In the genomic region with DNA sequence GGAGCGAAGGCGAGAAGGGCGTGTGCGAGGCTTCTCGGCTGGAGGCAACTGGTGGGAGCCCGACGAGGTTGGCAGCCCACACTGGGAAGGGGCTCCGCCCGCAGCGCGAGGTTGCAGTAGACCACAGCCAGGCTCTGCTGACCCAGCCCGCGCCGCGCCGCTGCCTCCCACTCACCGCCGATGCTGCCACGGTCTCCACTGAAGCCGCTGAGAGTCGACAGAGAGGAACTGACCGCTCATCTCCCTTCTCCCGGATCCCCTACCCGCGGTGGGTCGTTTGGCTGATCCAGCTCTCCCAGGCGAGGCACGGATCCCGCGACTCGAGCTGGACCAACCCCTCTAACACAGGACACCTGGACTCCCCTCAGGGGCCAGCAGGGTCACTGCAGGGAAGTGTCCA, we compare ENCODE assay signal across 8 mouse cellular contexts. TPM values are rescaled to one million over a fixed set of nuclear protein-coding genes. Genes with fewer than 3 reads are reported as not detected.
DNase-seq lines count a peak whose midpoint lies in the region; ATAC-seq lines count a peak whose summit lies in the region.

Gene 6430628N08Rik (plus strand): TSS at position 113 of the 400 bp plus-strand sequence.

- intact Hi-C loops in left cerebral cortex, postnatal 36 days (cut with DNase I), result no loop called here

- no peak within 1 kb of the TSS for H3K27ac ChIP-seq in liver, embryonic 11.5 days (ENCODE audit: low read depth, low read length)
- peak within 1 kb of the TSS; percentile 54; the same call in 1 of the 2 replicates for H3K27ac ChIP-seq in forebrain, embryonic 10.5 days
- H3K27ac ChIP-seq in limb, embryonic 13.5 days, result no peak within 1 kb of the TSS
- no peak within 1 kb of the TSS for H3K27ac ChIP-seq in neural tube, embryonic 15.5 days (replicated peaks)

- H3K27me3 ChIP-seq in liver, embryonic 11.5 days (replicated peaks; ENCODE audit: control insufficient read depth, insufficient read depth, low read length), result peaks cover 38% of the 10 kb centered on the region
- peaks cover 82% of the 10 kb centered on the region for H3K27me3 ChIP-seq in forebrain, embryonic 10.5 days (ENCODE audit: poor library complexity, severe bottlenecking)
- peaks cover 61% of the 10 kb centered on the region for H3K27me3 ChIP-seq in limb, embryonic 13.5 days
- H3K27me3 ChIP-seq in neural tube, embryonic 15.5 days (replicated peaks), result peaks cover 46% of the 10 kb centered on the region

- H3K9me3 ChIP-seq in liver, embryonic 11.5 days (ENCODE audit: control insufficient read depth, low read length), result no peaks in the 10 kb centered on the region
- H3K9me3 ChIP-seq in forebrain, embryonic 10.5 days, result no peaks in the 10 kb centered on the region
- H3K9me3 ChIP-seq in limb, embryonic 13.5 days, result no peaks in the 10 kb centered on the region
- no peaks in the 10 kb centered on the region for H3K9me3 ChIP-seq in neural tube, embryonic 15.5 days (replicated peaks)

- H3K4me3 ChIP-seq in liver, embryonic 11.5 days (ENCODE audit: low read depth, low read length), result no peak within 1 kb of the TSS
- H3K4me3 ChIP-seq in forebrain, embryonic 10.5 days, result peak within 1 kb of the TSS; percentile 50
- peak within 1 kb of the TSS; percentile 35 for H3K4me3 ChIP-seq in limb, embryonic 13.5 days
- peak within 1 kb of the TSS; percentile 33 for H3K4me3 ChIP-seq in neural tube, embryonic 15.5 days (replicated peaks)

- no peak for ATAC-seq in liver, embryonic 11.5 days (replicated peaks; ENCODE audit: low FRiP score)
- 0 out of 2 replicates have a peak, but pooled peaks have one; percentile 20 for ATAC-seq in limb, embryonic 13.5 days (ENCODE audit: low FRiP score, low read depth)
- ATAC-seq in neural tube, embryonic 15.5 days (ENCODE audit: low FRiP score), result no peak

- H3K4me1 ChIP-seq in liver, embryonic 11.5 days (replicated peaks; ENCODE audit: control insufficient read depth, insufficient read depth, low read length), result no peaks in the 10 kb centered on the region
- H3K4me1 ChIP-seq in forebrain, embryonic 10.5 days, result peaks cover 15% of the 10 kb centered on the region
- peaks cover 10% of the 10 kb centered on the region for H3K4me1 ChIP-seq in limb, embryonic 13.5 days
- H3K4me1 ChIP-seq in neural tube, embryonic 15.5 days, result peaks cover 14% of the 10 kb centered on the region

- DNase-seq in liver, embryonic 11.5 days (ENCODE audit: low spot score), result no peak
- DNase-seq in liver, result no peak
- peak; percentile 38 for DNase-seq in forebrain, embryonic 10.5 days (ENCODE audit: extremely low spot score, low spot score)
- DNase-seq in gastrocnemius, postnatal 4 days (ENCODE audit: low spot score in 2 of 2), result no peak
- DNase-seq in left cerebral cortex, postnatal 36 days (ENCODE audit: low spot score in 2 of 2), result no peak
- DNase-seq in urinary bladder, postnatal 4 days (ENCODE audit: low spot score in 2 of 2), result no peak

- peak within 1 kb of the TSS; percentile 23 for H3K4me2 ChIP-seq in liver, embryonic 11.5 days
- peak within 1 kb of the TSS; percentile 64 for H3K4me2 ChIP-seq in limb, embryonic 13.5 days (replicated peaks)
- H3K4me2 ChIP-seq in neural tube, embryonic 15.5 days, result peak within 1 kb of the TSS; percentile 66

- H3K36me3 ChIP-seq in liver, embryonic 11.5 days (ENCODE audit: control insufficient read depth, insufficient read depth, low read length), result no peaks in the 10 kb centered on the region
- H3K36me3 ChIP-seq in forebrain, embryonic 10.5 days (replicated peaks), result no peaks in the 10 kb centered on the region
- no peaks in the 10 kb centered on the region for H3K36me3 ChIP-seq in limb, embryonic 13.5 days
- H3K36me3 ChIP-seq in neural tube, embryonic 15.5 days, result no peaks in the 10 kb centered on the region

- H3K9ac ChIP-seq in liver, embryonic 11.5 days (ENCODE audit: low read depth, low read length), result no peak within 1 kb of the TSS
- peak within 1 kb of the TSS; percentile 53 for H3K9ac ChIP-seq in limb, embryonic 13.5 days
- peak within 1 kb of the TSS; percentile 40; the same call in 1 of the 2 replicates for H3K9ac ChIP-seq in neural tube, embryonic 15.5 days (replicated peaks)

- 4% methylated on average over 31 of the region's 31 CpGs for WGBS in liver, embryonic 11.5 days
- WGBS in forebrain, embryonic 10.5 days, result under 1% methylated on average over 31 of the region's 31 CpGs
- WGBS in limb, embryonic 13.5 days, result under 1% methylated on average over 31 of the region's 31 CpGs
- WGBS in neural tube, embryonic 15.5 days, result under 1% methylated on average over 31 of the region's 31 CpGs

RNA-seq across cellular contexts. Expression of gene 6430628N08Rik, which starts in this region (rescaled TPM):
- not detected in 2 replicates for polyA plus RNA-seq in liver, embryonic 11.5 days (2014; fragmentation: Nextera tagmentation; extraction: Ambion mirVana)
- 0.16 TPM in 1 of 2 replicates, not detected in the other for polyA plus RNA-seq in forebrain, embryonic 10.5 days (2016; fragmentation: Nextera tagmentation; extraction: Ambion mirVana)
- not detected in 2 replicates for polyA plus RNA-seq in limb, embryonic 13.5 days (2015; fragmentation: Nextera tagmentation; extraction: Ambion mirVana)
- polyA plus RNA-seq in neural tube, embryonic 15.5 days (2015; fragmentation: Nextera tagmentation; extraction: Ambion mirVana), result 1.2 and 1.3 TPM in 2 replicates
- not detected for total RNA-seq in gastrocnemius, postnatal 4 days (2021)
- under 1 TPM in 1 of 2 experiments, not detected in 1; 0.41 TPM for total RNA-seq in left cerebral cortex, postnatal 36 days (2021)

Comparison
In these comparisons a context has a peak if more than half of its experiments do, and no peak if none do; other contexts are left out.
1. Peak in DNase-seq, H3K4me3 ChIP-seq and H3K27ac ChIP-seq in forebrain, embryonic 10.5 days; RNA of the gene not detected or under 1 TPM.
2. Peak in ATAC-seq, H3K4me3 ChIP-seq, H3K9ac ChIP-seq and H3K4me2 ChIP-seq in limb, embryonic 13.5 days; RNA of the gene not detected or under 1 TPM.